16 mouse cellular contexts compared by ENCODE assay signal in the genomic region with DNA sequence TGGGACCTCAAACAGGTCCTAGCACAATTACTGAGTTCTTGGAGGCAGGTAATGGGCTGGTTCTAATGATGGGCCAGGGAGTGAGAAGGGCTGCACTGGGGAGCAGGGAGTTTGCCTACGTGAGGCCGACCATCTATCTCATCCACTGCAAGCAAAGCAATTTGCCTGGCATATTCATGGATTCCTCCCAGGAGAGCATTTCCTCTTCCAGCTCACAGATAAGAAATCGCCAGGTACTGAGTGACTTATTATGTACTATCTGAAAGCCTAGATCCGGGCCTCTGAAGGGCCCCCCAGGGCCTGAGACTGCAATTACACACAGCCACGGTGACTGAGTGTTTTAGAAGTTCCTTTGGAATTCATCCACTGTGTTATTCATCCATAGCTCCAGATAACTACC.
"Had no signal": no experiment of that assay in that cellular context is flagged by ENCODE, and none has a peak within 500 bp of the region (broad histone marks: within the 10 kb centered on the region; RNA-seq: fewer than 3 reads in every experiment).

No protein-coding gene starts in this region.

- H3K9ac ChIP-seq: limb, embryonic 12.5 days; liver, embryonic 13.5 days; liver, postnatal 0 days; lung, embryonic 15.5 days; midbrain, embryonic 12.5 days; stomach, embryonic 15.5 days had no signal

- H3K4me2 ChIP-seq: limb, embryonic 12.5 days; liver, embryonic 13.5 days; lung, embryonic 15.5 days; midbrain, embryonic 12.5 days; stomach, embryonic 15.5 days had no signal

- H3K4me3 ChIP-seq: limb, embryonic 12.5 days; liver, embryonic 13.5 days; lung, embryonic 15.5 days; megakaryocyte, embryonic 14.5 days; midbrain, embryonic 12.5 days; stomach, embryonic 15.5 days had no signal

- H3K4me1 ChIP-seq: limb, embryonic 12.5 days; liver, embryonic 13.5 days; lung, embryonic 15.5 days; megakaryocyte, embryonic 14.5 days; midbrain, embryonic 12.5 days; stomach, embryonic 15.5 days had no signal

- H3K27ac ChIP-seq: kidney, postnatal 0 days; limb, embryonic 12.5 days; liver, embryonic 13.5 days; lung, embryonic 15.5 days; macrophage; midbrain, embryonic 12.5 days; stomach, embryonic 15.5 days had no signal

- H3K27me3 ChIP-seq: limb, embryonic 12.5 days; liver, embryonic 13.5 days; lung, embryonic 15.5 days; megakaryocyte, embryonic 14.5 days; midbrain, embryonic 12.5 days; stomach, embryonic 15.5 days had no signal

- H3K9me3 ChIP-seq: limb, embryonic 12.5 days; liver, embryonic 13.5 days; lung, embryonic 15.5 days; megakaryocyte, embryonic 14.5 days; midbrain, embryonic 12.5 days; stomach, embryonic 15.5 days had no signal

- H3K36me3 ChIP-seq: limb, embryonic 12.5 days; liver, embryonic 13.5 days; lung, embryonic 15.5 days; midbrain, embryonic 12.5 days; stomach, embryonic 15.5 days had no signal

- DNase-seq: kidney, adult 9 months; kidney, postnatal 36 days; liver; liver, embryonic 13.5 days; liver, postnatal 0 days; lung, postnatal 14 days; right cerebral cortex, postnatal 14 days; thymus, adult 2 months; thymus, postnatal 25 days had no signal

- ATAC-seq: liver, postnatal 0 days had no signal
